Mouse (Mus musculus): Measurements from ENCODE around the gene Atp6v0d1.

Atp6v0d1 gene

DNA sequence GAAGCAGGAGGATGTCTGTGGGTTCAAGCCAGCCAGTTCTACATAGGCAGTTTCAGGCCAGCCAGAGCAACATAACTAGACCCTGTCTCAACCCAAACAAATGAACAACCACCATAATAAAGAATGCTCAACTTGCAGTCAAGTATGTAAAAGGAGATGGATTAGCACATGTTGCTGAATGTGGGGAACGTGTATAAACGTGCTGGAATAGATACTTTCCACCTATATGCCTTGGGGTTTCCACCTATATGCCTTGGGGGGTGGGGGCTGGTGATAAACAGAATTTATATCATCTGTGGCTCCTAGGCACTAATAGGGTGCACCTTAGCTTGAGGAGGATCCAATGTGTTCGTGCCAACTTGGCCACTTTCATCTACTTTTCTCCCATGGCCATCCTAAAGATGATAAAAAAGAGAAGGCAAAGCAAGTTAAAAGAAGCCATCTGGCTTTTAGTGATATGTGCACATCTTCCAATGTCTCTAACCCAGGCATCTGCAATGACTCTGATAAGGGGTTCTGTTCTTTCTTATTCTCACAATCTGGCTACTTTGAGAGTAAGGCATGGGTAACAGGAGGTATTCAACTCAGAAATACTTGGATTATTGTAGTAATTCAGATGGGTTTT lies 23.7 kb downstream of the Atp6v0d1 start:
- DNase-seq (ENCODE audit: extremely low spot score, low read depth, low spot score), result no peak

DNA sequence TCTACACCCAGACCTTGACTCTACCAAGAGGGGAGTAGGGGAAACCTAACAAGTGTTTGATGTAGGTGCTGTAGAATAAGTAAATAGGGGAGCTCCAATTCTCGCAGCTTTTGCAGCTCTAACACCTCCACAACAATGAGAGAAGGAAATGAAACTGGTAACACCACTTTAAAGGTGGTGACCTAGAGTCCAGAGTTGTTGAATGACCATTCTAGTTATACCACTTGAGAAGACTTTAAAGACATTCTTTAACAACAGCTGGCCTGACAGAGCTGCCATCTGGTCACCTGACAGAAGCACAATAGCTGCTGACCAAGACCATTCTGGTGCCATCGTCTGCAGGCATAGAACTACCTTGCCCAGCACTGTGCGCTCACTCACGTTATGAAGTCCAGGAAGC lies 26.9 kb downstream of the Atp6v0d1 start:
- DNase-seq (ENCODE audit: extremely low spot score, low read depth, low spot score), result no peak

DNA sequence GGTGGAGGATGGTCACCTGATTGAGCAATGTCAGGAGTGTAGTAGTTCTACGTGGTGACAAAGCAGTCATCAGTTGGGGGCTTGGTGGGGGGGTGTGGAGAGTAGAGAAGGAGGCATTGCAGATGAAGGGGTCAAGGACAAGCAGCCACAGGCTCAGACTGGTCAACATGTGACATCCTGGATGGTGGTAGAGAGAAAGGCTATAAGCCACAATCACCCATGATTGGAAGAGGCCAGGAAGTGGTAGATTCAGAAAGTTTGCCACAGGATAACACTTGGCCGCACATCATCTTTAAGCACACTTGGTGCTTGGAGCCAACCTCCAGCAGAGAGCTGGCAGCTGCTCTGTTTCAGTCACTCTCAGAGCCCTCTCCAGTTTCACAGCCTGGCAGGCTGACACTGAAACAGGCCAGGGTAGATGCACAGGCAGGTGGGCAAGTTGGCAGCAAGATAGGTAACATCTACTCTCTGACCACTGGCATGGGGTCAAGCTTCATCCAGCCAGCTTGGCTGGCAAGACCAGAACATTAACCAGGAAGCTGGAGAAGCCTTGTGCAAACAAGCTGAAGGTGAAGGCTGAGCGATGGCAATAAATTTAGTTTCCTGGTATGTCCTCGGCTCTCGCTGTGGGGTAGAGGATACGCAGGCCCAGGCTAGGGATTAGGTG lies 28.7 kb downstream of the Atp6v0d1 start:
- no peak for DNase-seq (ENCODE audit: extremely low spot score, low read depth, low spot score)

DNA sequence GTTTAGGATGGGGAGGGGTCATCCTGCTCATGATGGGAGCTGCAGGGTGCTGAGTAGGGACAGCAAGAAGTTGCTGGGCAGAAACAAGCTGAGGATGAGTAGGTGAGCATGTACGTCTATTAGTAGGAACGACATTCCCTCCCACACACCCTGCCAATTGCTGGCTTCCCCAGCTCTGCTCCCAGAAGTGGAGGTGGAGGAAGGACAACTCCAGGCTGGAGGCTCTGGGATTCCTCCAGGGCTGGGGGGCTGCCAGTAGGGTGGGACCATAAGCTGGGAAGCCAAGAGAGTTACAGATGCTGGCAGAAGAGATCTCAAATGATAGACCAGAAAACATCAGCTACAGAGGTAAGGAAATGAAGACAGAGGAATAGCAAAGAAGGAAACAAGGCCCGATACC lies 29.3 kb downstream of the Atp6v0d1 start:
- DNase-seq (ENCODE audit: extremely low spot score, low read depth, low spot score), result no peak

DNA sequence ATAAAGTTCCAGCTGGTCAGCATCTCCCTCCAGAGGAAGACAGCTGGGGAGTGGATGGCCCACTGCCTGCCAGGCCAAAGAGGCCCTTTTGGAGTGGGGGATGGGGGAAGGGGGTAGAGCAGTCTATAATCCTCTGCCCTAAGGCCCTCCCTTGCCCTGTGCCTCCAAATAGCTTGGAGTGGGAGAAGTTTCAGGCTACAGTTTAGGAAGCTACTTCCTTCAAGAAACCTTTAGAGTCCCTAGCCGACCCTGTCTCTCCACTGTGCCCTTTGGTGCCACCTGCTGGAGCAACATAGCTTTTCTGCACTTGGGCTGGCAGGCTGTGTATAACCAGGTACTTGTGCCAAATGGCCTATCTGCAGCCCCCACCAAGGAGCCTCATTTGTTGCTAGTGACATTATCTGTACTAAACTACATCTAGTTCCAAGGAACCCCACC lies 31.9 kb downstream of the Atp6v0d1 start:
- no peak for DNase-seq (ENCODE audit: extremely low spot score, low read depth, low spot score)

DNA sequence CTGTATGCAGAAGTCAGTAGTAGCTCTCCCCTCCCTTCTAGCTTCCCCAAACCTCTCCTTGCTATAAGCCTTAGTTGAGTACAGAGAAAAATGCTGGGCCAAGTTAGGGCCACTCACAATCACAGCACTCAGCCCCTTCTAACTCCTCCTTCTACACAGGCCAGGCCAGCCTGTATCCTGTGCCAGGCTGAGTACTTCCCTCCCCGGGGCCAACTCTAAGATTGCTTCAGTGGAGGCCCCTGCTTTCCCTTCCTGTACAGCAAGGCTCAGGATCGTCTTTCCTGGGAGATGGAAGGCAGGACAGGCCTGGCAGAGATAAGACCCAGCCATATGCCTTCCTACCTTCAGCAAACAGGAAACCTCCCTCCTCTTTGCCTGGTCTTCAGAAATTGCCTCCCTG lies 32.4 kb downstream of the Atp6v0d1 start:
- DNase-seq (ENCODE audit: extremely low spot score, low read depth, low spot score), result no peak

DNA sequence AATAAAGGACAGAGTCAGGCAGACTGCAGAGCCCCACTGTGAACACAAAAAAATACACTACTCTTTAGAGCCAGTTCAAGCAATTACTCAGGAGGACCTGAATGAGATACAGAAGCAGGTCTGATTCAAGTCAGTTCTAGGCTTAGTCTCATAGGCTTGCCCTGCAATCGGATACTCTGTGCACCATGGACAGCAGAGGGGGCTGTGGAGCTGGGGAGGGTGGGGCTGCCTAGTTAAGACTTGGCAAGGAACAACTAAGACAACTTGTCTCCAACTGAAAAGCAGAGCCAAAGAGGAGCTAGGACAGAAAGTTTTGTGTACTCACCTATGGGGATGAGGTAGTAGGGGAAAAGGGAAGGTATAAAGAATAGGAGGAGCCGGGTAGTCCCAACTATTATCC lies 34.1 kb downstream of the Atp6v0d1 start:
- no peak for DNase-seq (ENCODE audit: extremely low spot score, low read depth, low spot score)

DNA sequence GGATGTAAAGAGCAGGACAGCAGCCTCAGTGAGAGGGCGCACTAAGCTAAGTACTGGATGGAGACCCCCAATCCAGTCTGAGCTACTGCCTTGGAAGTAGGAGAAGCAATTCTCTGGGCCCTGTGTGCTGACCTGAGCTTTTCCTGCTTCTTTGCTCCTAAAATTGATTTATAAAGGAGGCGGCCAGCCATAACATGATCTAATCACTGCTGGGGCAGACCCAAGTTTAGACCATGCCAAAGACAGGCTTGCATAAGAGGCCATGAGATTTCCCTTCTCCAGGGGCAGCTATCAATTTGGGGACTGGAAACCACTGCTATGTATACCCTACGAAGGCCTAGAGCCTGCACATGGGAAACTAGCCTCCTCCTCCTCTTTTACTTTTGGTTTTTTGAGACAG lies 36.6 kb downstream of the Atp6v0d1 start:
- no peak for DNase-seq (ENCODE audit: extremely low spot score, low read depth, low spot score)

DNA sequence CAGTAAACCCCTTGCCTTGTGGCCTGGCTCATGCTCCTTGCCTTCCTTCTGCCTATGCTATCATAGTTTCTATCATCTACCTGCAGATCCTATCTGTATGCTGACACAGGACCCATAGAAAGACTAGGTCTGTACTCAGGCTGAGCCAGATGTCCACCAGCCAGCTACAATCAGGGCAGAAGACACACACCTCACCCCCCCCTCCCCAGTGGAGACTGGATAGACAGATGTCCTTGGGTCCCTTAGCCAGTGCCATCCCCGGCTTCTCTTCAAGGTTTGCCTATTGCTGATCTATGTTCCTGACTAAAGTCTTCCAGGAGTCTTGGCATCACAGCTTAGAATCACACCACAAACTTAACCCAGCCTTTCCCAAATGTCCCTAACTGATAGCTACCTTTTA lies 37.6 kb downstream of the Atp6v0d1 start:
- DNase-seq (ENCODE audit: extremely low spot score, low read depth, low spot score), result no peak

DNA sequence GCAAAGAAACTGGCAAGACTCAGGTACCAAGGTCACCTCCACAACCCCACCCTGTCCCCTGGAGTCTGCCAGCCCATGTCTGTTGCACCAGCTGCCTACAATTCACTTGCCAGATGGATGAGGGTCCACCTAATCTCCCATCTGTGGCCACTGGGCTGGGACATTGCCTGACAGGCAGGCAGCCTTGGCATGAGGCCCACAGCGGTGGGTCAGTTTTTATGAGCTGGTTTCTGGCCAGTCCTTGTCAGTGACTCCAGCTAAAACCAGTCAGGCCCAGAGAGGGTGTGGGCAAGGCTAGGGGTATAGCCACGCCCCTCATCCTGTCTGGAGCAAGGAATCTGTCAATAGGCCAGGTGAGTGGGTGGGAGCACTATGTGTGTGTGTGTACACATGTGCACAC lies 38.7 kb downstream of the Atp6v0d1 start:
- no peak for DNase-seq (ENCODE audit: extremely low spot score, low read depth, low spot score)

DNA sequence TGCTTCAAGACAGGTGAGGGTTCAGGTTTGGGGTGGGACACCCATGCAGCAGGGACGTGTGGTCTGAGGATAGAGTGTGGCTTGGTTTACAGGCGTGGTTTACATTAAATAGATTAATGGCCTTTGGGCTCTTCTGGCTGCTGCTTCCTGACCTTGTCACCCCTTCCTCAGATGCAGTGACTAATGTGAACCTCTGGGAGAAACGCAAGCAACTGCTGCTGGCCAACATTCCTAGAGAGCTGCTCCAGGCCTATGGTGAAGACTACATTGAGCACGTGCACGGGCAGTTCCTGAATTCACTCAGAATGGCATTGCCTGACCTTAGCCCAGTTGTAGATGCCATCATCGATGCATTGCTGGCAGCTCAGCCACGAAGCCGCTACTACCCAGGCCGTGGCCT lies 43.0 kb downstream of the Atp6v0d1 start:
- DNase-seq (ENCODE audit: extremely low spot score, low read depth, low spot score), result no peak

DNA sequence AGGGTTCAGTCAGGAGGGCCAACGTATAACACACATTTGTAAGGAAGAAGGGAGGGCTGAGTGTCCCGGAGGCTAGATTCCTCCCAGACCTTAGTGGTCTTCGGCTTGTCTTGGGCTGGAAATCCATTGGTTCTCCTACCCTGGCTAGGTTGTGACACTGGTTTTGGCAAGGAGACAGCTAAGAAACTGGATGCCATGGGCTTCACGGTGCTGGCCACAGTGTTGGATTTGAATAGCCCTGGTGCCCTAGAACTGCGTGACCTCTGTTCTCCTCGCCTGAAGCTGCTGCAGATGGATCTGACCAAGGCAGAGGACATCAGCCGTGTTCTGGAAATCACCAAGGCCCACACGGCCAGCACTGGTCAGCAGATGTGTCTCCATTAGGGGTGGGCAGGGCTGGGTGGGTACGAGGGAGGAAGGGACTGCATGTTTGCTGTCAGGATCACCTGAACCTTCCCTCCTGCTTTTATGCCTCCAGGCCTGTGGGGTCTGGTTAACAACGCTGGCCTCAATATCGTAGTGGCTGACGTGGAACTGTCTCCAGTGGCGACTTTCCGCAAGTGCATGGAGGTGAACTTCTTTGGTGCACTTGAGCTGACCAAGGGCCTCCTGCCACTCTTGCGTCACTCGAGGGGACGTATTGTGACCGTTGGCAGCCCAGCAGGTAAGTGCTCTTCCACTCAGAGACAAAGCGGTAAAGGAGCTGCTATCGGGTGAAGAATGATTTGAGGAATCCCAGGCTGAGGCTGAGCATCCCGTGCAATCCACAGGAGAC lies 43.7 kb downstream of the Atp6v0d1 start:
- DNase-seq (ENCODE audit: extremely low spot score, low read depth, low spot score), result no peak

DNA sequence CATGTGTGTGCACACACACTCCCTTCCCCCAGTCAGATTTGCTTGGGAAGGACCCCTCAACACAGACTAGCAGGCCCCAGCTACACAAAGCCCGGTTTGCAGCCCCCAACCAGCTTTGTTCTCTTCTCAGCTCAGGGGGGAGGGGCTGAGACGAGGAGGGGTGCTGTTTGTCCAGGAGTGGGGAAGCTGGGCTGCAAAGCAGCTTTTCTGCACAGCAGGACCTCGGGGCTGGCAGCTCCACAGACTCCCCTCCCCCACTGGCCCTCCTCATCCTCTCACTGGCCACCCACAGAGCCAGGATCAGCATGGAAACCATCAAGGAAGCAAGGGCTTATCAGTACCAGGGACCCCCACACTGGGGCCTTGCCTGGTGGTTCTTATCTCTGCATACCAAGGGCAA lies 44.8 kb downstream of the Atp6v0d1 start:
- no peak for DNase-seq (ENCODE audit: extremely low spot score, low read depth, low spot score)

DNA sequence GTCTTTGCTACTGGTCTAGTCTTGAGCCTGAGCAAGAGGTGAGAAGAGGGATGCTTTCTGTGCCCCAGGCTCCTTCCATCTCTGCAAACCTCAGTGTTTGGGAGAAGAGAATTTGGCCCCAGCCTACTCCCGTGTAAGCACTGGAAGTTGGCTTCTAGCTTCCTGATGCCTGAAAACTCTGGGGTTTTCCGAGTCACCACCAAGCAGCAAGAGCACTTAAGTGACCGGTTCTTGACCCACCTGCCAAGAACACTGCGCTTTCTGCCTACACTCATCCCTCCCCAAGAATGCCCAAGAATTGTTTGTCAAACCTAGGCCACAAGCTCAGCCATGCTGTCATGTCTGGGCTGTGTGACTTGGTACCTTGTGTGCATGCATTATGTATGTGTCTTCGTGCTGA lies 45.3 kb downstream of the Atp6v0d1 start:
- no peak for DNase-seq (ENCODE audit: extremely low spot score, low read depth, low spot score)

DNA sequence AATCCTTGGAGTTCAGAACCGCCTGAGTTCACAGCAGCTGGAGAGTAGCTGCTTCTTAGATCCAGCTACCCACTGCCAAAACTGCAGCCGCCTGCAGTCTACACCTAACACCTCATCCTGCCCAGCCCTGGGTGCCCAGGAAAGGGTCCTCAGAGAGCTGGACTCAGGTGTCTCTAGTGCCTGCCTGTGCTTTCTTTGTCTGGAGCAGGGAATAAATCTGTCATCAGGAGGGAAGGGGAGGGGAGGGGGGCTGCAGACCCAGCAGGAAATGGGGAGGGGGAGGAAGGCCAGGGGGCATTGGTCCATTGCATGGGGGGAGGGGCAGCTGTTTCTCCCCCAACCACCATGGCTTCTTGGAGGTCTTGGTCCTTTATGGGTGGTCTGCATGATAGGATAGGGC lies 46.3 kb downstream of the Atp6v0d1 start:
- DNase-seq (ENCODE audit: extremely low spot score, low read depth, low spot score), result no peak

DNA sequence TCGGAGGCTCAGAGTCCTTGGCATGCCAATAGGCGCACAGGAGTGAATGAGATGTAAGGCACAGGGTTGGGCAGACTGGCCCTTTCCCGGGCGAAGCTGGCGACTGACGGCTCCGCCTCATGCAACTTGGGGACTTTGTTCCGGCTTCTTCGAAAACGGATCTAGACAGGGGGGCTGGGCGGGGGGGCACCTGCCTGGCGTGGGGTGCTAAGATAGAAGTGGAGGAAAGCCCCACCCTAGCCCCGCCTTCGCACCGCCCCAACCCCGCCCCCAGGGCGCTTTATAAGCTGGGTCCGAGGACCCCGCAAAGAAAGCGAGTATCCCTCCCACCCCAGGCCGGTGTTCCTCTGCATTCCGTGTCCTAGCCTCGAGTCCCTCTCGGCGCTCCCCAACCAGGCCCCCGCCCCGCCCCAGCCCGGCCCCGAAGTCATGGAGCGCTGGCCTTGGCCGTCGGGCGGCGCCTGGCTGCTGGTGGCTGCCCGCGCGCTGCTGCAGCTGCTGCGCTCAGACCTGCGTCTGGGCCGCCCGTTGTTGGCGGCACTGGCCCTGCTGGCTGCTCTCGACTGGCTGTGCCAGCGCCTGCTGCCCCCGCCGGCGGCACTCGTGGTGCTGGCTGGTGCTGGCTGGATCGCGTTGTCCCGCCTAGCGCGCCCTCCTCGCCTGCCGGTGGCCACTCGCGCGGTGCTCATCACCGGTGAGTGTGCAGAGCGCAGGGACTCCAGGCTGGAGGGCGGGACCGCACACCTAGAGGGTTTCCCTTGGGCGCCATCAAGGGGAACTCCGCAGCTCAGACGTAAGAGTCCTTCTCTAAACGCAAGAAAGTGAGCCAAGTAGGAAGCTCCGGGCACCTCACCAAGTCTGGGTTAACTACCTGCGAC lies 47.2 kb downstream of the Atp6v0d1 start, which contains the start of gene Hsd11b2:
Gene Hsd11b2 (plus strand): TSS at position 320 of the 878 bp plus-strand sequence.
- no peak for DNase-seq (ENCODE audit: extremely low spot score, low read depth, low spot score)

DNA sequence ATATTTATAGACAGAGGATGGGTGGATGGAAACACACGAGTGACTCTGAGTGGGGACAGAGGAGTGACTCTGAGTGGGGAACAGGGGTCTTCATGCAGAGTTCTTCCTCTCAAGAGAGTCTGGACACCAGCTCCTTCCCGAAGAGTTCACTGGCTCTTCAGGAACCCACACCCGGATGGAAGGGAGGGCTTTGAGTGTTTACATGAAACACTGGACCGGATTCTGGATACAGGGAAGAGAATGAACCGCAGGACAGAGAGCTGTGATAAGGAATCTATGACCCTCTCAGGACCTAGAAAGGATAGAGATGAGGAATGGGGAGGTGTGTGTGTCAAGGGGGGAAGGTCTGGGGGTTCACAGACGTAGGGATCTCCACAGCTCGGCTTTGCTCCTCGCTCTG lies 48.5 kb downstream of the Atp6v0d1 start:
- no peak for DNase-seq (ENCODE audit: extremely low spot score, low read depth, low spot score)

DNA sequence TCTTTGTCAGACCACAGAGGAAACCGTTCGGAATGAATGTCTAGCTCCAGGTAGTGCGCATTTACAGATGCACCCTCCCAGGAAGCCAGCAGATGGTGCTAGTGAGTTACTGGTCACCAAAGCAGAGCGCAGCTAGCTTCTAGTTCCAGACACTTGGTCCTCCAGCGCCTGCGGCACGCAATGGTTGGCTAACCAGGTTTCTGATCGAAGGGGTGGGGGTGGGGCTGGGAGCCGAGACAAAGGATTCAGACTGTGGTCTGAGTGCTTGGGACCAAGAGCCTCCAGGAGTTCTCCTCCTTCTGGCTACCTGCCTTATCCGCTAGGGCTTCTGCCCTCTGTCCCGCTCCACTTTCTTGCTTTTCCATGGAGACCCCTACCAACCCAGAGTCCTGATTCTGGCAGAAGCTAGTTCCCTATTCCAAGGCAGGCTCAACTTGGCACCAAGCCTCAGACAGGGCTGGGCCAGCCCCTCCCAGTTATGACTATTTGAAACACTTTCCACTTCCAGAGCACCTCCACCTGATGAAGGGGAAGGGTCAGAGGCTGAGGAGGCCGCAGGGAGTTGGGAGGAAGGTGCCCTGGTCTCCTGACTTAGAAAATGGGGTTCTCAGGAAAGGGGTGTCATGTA lies 49.7 kb downstream of the Atp6v0d1 start:
- peak; percentile 91 for DNase-seq (ENCODE audit: extremely low spot score, low read depth, low spot score)

DNA sequence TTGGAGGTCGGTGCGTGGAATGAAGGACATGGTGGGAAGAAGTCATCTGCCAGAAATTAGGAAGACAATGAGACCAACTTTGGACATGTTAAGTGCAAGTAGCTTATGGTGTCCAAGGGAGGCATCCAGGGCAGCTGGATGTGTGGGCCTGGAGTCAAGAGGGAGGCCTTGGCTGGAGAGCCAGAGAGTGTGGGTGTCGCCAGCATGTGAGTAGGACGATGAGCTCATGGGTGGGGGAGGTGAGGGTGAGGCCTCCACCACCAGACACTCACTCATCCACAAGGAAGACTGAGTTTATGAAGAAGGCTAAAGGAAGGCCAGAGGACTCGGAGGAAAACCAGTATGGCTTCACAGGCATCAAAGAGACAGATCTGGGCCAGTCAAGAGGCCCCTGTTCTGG lies 51.2 kb downstream of the Atp6v0d1 start:
- no peak for DNase-seq (ENCODE audit: extremely low spot score, low read depth, low spot score)

DNA sequence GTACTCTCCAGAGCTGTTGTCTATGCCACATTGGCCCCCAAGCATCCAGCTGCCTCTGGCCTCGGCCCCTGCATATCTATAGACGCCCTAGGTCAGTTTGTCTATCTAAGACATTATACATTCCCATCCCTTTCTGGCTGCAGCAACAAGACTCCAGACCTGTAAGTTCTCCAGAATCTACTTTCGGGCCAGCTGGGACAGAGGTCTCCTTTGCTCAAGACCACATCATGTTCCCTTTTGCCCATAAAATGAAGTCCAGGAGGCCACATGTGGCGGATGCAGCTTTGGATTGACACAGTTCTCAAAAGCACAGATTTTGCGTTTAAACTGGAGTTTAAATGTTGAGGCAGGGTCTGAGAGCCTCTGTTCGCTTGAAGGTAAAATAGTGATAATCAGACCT lies 51.7 kb downstream of the Atp6v0d1 start:
- DNase-seq (ENCODE audit: extremely low spot score, low read depth, low spot score), result no peak

Measured in hindlimb bud, embryonic 11.5 days (tissue).